Mouse (Mus musculus) E14TG2a.4 (cell line): ENCODE measurements around the gene Stox2.

Experiments used
- H3K27me3 ChIP-seq: 2 replicates; pipeline ENCODE4 v1.6.1; 2014; ENCODE audit warnings: low read length, control low read depth; ENCODE audit not compliant: insufficient read depth
- H3K36me3 ChIP-seq: 2 replicates; pipeline ENCODE4 v1.6.1; 2014; ENCODE audit warnings: low read length, control low read depth; ENCODE audit not compliant: insufficient read depth
- H3K4me1 ChIP-seq: replicated peaks from 2 replicates; pipeline ENCODE4 v1.6.1; 2014; ENCODE audit warnings: low read depth, low read length, control low read depth
- H3K4me3 ChIP-seq: replicated peaks from 2 replicates; pipeline ENCODE4 v1.5.1; 2014; ENCODE audit warnings: mild to moderate bottlenecking, low read length
- H3K9me3 ChIP-seq: 2 replicates; pipeline ENCODE4 v1.6.1; 2014; ENCODE audit warnings: low read length, control low read depth
- CTCF ChIP-seq: conservative IDR thresholded peaks from 2 replicates; pipeline ENCODE4 v1.5.1; 2014; ENCODE audit warnings: low read length
- NANOG ChIP-seq: IDR thresholded peaks from 2 replicates; pipeline ENCODE4 v1.6.1; 2014; ENCODE audit warnings: borderline replicate concordance, low read length, mixed read lengths
- POU5F1 ChIP-seq: IDR thresholded peaks from 2 replicates; pipeline ENCODE4 v1.6.1; 2014; ENCODE audit warnings: low read length, borderline replicate concordance

Stox2 gene

DNA sequence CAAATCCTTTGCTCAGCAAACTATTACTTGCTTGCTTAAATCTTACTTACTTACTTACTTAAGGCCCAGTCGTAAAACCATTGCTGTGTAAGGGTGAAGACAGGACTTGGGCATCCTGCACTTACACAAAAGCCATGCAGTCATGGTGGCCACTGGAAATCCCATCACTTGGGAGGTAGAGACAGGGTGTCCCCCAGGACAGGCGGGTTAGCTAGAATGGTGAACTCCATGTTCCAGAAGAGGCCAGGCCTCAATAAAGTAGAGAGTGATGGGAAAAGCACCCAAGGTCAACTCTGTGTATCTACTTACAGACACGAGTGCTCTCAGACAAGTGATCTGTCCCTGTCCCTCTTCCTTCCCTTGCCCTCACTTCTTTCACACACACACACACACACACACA lies 312.8 kb downstream of the Stox2 start:
- no peaks in the 10 kb centered on the region for H3K27me3 ChIP-seq
- peaks cover 15% of the 10 kb centered on the region for H3K4me1 ChIP-seq
- H3K36me3 ChIP-seq: no peaks in the 10 kb centered on the region
- H3K9me3 ChIP-seq: no peaks in the 10 kb centered on the region
- H3K4me3 ChIP-seq: no peak overlapping the region
- TF ChIP-seq NANOG (no peak), POU5F1 (no peak), CTCF (no peak)
